Mouse (Mus musculus): ENCODE data around the gene St8sia1. TPM values are rescaled to one million over a fixed set of nuclear protein-coding genes. Genes with fewer than 3 reads are reported as not detected.

St8sia1 gene
- total RNA-seq, 1 experiment from 2014 or later: 0.50 TPM

DNA sequence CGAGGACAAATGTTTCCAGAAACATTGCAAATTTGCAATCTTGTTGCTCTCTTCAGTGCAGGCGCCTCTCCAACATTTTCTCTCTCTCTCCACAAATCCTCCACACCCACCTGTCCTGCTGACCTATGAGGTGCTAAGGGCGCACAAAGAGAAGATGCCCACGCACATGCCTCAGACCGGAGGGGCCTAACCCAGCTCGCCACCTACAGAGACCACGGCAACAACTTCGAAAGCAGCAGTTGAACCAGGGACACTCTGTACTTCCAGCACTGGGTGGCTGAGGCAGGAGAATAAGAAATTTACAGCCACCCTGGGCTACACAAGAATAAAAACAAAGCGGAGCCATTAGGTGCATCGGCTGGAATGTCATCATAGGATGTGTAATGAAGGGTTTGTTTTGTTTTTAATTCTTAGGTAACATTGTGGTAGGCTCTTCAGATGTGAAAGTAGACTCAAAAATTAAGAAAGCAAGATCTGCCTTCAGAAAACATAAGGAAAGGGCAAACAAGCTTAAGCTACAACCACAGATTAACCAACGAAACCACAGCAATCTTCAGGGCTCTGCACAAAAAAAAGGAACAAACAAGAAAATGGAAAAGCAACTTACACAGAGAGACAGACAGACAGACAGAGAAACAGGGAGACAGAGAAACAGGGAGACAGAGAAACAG lies 47.8 kb downstream of the St8sia1 start:
- ATAC-seq (replicated peaks; ENCODE audit: low read depth, poor library complexity, severe bottlenecking): peak; percentile 48

DNA sequence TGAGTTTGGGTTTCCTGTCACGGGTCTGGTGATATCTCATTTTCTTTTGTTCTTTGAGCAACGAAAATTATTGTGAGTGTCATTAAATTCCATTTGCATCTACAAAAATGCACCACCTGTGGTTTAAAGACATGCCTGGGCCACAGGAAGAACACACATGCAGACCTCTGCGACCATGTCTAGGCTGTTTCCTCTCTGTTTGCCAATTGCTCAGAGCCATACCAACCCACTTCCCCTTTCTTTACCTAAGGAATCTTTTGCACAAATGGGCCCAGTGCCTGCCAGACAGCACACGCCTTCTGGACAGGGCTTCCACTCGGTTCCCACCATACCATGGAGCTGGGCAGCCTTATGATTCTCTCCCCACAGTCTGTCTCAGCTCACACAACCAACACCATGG lies 48.8 kb downstream of the St8sia1 start:
- peak; percentile 81 for ATAC-seq (replicated peaks; ENCODE audit: low read depth, poor library complexity, severe bottlenecking)

DNA sequence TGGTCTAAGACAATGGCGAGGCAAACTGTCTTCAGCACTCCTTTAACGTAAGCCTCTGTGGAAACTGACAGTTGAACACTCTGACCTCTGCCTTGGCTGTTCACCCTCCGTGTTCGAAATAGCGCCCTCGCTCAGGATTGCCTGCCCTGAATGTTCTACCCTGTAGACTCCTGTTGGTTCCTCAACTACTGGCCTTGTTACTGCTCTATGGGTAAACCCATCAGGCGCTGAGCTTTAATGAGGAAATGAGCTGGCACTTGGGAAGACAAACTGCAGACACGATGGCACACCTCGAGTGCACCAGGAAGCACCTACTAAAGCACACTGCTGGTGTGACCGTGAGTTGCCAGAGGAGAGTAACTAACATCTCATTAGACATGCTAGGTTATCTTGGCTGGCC lies 49.6 kb downstream of the St8sia1 start:
- no peak for ATAC-seq (replicated peaks; ENCODE audit: low read depth, poor library complexity, severe bottlenecking)

DNA sequence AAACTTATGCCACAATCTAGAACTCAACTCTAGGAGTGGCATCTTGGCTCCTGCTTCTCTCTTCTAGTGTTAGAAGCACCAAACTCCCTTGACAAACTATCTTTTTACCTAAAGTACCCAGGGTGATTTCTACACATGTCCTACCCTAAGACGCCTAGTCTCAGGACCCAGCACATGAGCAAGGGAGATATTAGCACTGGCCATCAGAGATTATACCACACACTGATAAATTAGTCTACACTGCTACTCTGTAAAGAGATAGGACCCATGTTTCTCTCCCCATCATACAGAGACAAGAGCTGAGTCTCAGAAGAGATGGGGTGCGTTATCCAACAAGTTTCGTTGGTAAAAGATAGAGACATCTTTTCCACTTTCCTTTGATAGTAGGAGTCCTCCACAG lies 53.0 kb downstream of the St8sia1 start:
- ATAC-seq (replicated peaks; ENCODE audit: low read depth, poor library complexity, severe bottlenecking): no peak

DNA sequence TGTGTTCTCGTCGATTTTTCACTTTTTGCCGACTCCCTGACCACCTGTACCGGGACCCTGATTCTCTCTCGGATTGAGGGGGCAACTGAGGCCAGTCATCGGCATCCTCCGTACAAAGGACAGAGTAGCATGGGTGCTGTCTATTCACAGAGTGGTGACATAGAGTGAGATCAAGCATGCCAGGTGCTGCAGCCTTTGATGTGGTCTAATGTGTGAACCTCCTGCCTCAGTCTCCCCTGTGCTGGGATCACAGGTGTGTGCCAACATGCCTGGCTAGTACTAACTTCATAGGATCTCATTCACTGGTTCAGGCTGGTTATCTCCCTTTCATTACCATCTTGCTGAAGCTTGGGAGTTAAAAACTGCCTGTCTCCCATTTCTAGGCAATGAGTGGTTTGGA lies 53.5 kb downstream of the St8sia1 start:
- ATAC-seq (replicated peaks; ENCODE audit: low read depth, poor library complexity, severe bottlenecking): no peak

DNA sequence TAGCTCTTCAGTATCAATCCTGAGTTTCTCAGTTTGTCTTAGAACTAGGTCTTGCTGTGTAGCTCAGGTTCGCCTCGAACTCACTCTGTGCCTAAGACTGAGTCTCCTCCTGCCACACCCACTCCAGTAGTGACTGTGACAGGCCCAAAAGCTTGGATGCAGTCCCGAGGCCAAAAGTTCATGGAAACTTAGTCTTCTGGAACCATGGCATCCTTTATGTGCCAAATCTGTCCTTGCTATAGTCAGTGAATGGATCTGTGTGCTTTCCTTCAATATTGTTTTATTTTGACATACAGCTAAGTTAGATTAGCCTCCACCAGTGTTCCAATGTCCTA lies 54.5 kb downstream of the St8sia1 start:
- ATAC-seq (replicated peaks; ENCODE audit: low read depth, poor library complexity, severe bottlenecking): peak; percentile 5; the same call in 1 of the 2 replicates

DNA sequence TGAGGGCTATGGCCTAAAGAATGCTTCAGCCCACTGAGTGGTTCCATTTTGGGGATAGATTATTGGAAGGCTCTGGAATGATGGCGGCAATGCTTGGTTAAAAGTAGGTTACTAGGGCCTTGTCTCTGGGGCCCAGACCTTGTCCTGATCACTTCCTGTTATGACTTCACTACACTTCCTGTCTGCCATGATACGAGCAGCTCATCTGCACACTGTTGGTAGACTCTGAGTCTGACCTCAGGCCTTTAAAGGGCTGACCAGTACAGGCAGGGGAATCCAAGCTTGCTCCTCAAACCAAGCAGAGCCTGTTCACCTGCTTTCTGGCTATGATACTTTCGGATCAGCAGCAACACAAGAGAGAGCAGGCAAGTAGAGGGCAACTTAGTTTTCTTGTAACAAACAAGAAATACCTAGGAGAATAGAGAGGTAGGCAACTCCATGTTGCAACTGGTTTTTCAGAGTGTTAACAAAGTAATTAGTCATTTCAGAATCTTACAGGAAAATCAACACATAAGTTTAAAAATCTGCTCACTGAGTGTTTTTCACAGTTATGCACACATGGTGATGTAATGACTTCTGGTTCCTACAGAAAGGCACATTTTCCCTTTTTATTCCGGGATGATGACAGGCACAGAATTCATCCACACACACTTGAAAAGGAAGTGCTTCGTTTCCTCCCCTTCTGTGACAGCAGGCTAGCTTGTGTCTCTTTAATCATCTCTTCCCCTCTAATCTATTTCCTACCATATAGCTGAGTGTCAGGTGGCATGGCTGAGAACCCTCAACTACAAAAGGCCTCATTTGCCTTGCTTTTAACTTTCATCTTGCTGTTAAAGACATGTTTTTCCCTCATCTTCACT lies 55.1 kb downstream of the St8sia1 start:
- ATAC-seq (replicated peaks; ENCODE audit: low read depth, poor library complexity, severe bottlenecking): peak; percentile 72

DNA sequence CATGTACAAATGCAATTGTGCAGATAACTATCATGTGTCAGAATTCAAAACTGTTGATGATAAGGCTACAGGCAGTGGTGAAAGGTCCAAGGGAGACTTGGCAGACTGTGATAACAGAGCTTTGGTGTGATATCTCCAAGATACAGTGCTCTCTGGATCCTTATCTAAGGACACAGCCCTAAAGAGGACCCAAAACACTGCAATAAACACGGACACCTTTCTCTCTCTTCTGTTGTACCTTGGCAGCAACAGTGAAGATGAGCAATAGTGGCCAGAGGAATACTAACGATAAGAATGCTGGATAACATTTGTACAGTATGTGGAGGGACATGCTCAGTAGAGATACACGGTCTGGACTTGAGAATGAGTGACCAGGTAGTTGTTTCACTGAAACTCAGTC lies 55.8 kb downstream of the St8sia1 start:
- peak; percentile 7; the same call in 1 of the 2 replicates for ATAC-seq (replicated peaks; ENCODE audit: low read depth, poor library complexity, severe bottlenecking)

DNA sequence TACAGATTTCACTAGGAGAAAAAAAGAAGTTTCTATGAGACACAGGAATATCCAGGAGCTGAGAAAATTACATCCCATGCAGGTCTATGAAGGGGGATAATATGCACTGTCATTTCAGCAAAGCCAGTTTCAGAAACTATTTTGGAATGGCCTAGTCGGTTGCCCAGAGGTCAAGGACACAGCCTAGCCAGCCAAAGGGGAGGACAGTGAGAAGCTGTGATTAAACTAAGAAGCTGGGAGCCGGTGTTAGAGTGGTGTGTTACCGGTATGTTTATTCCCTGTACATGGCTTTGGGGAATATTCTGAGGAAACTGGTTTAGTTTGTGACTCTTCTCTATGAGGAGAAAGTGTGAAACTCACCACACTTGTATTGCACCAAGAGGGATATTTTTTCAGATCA lies 68.9 kb downstream of the St8sia1 start:
- no peak for ATAC-seq (replicated peaks; ENCODE audit: low read depth, poor library complexity, severe bottlenecking)

DNA sequence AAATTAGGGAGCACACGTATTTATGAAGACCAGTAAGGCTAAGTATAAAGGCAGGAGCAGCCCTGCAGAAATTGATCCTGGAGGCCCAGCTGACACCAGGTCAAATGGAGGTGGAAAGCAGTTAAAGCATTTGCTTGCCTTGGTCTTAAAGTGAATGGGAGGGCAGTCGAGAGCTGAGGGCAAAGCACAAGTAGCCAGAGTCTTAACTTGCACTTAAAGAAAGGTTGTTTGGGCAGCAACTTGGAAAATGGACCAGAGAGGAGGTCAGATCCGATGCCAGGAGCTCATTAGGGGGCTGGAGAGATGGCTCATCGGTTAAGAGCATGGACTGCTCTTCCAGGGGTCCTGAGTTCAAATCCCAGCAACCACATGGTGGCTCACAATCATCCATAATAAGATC lies 70.5 kb downstream of the St8sia1 start:
- no peak for ATAC-seq (replicated peaks; ENCODE audit: low read depth, poor library complexity, severe bottlenecking)

DNA sequence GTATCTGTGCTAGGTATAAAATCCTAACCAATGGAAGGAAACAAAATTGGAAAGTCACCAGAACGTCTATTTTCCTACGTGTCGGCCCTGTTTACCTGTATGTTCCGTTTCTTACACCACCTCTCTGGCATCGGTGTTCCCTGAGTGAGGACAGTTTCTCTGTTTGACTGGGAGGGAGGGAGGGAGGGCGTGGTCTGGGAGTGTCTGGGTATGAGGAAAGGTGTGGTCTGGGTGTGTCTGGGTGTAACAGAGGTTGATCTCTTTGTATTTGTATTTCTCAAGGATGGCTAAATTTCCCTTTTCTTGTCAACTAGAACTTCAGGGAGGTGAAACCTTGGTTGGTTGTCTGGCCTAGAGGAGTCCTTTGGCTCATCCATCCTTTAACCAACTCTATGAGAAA lies 73.9 kb downstream of the St8sia1 start:
- no peak for ATAC-seq (replicated peaks; ENCODE audit: low read depth, poor library complexity, severe bottlenecking)

DNA sequence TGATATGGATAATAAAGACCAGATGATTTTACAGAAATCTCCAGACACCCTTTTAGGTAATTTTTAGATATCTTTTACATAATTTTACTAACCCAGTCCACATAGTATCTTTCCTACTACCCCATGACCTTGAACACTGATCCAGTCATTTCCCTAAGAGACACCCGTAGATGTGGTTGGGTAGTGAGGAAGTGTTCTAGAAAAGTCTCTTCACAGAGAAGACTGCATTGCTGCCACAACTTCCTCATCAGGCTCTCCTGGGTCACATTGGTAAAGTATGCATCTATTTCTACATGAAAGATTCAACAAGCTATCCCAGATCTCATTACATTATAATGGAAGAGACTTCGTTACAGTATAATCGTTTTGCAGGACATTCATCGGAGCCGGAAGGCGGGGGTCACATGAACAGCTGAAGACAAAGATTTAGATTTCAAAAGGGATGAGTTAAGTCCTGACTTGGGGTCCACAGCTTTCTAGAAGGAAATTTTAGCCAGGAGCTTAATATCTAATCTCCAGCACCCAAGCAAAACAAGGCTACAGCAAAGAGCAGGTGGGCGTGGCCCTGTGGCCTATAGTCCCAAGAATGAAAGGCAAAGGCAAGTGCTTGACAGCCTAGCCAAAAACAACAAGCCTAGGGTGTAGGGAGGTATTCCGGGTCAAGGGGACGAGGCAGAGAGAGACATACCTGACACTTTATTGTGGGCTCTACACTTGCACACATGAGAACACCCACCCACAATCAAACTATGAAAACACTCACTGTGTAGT lies 75.1 kb downstream of the St8sia1 start:
- ATAC-seq (replicated peaks; ENCODE audit: low read depth, poor library complexity, severe bottlenecking): peak; percentile 63

DNA sequence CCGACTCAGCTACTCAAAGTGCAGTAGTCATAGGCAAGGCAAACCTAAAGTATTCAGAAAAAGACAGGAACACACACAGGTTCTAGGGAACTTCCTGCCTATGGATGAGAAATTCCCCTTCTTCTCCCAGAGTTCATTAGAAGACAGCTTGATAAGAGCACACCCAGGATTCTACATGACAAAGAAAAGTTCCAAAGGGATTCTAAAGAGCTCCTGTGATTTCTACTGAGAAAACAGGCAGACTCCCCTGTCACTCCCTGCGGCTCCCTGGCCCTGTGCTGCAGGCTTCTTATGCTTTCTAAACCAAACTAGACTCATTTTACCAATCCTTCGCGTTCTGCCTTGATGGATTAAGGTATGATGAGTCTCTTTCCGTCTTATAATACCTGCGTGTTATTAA lies 75.9 kb downstream of the St8sia1 start:
- ATAC-seq (replicated peaks; ENCODE audit: low read depth, poor library complexity, severe bottlenecking): no peak

DNA sequence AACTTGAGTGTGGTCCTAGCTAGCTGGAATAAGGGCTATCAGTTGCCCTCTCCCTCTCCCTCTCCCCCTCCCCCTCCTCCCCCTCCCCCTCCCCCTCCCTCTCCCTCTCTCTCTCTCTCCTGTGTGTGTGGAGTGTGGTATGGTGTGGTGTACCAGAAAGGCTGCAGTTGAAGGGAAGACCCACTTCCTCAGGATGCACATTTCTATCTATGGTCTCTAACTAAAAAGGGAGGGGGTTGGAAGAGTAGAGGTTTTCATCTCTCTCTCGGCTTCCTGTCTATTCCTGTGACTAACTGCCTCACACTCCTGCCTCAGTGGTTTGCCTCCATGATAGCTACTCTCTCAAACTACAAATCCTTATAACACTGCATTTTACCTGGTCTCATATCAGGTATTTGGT lies 76.9 kb downstream of the St8sia1 start:
- peak; percentile 69 for ATAC-seq (replicated peaks; ENCODE audit: low read depth, poor library complexity, severe bottlenecking)

DNA sequence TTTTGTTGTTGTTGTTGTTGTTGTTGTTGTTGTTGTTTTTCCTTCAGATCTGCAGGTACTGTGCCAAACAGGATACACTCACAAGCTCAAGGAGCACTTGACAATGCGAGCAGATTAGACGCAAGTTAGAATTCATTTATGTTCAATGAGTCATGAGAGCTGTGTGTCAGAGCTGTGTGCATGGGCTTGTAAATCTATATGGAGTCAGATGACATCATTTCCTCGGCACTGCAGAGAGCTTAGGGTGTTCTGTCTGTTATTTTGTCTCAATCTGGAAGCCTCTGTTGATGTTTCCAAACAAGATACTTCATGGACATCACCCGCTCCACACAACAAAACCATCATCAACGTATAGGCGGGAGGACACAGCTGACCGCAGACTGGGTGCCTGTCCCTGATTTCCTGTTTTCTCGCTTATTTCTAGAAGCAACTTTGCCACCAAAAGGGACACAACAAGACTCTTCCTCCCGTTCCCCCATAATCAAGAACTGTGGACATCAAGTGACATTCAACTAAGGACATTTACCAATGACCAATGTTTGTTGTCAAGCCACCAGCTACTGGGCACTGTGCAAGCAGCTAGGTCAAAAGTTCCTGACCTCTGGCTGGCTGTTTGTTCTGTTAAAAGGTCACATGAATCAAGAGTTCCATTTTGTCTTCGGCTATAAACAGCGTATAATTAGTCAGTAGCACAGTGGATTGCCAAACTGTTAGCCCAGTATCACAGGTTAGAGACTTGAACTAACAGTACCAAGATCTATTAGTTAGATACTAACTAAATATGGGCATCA lies 78.7 kb downstream of the St8sia1 start:
- no peak for ATAC-seq (replicated peaks; ENCODE audit: low read depth, poor library complexity, severe bottlenecking)

DNA sequence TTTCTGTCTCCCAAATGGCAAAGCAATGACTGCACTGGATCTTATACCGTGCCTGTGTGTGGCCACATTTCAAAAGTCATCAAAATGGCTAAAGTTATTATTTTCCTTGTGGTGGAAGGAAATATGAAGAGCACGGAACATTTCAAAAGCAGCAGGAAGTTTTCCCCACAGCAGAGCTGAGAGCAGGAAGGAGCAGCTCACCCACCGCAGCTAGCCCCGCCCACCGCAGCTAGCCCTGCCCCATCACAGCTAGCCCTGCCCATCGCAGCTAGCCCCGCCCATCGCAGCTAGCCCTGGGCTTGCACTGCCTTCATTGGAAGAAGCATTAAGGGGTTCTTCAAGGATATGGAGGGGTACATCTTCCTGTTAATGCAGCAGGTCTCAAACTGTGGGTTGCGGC lies 80.1 kb downstream of the St8sia1 start:
- ATAC-seq (replicated peaks; ENCODE audit: low read depth, poor library complexity, severe bottlenecking): peak; percentile 67

DNA sequence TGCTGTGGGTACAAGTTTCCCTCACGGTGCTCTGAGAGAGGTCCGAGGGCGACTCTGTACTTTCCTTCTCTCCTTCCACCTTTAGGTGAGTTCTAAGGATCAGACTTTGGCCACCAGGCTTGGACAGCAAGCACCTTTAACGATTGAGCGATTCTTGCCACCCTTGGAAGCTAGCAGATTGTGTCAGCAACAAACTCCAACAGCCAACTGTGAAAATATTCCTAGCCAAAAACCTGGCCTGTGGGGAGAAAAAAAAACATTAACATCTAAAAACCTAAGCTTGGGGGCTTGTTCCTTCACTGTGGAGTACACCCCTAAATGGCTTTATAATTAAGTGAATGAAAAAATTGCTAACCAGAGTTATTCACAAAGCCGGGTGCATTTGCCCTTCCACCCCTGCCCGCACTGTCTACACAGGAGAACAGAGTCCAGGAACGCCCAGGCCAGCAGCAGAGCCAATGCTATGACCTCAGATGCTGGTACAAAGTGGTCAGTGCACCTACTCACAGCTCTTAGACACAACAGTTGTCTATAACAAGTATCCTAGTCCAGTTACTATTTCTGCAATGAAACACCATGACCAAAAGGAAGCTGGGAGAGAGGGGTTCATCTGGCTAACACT lies 83.3 kb downstream of the St8sia1 start:
- ATAC-seq (replicated peaks; ENCODE audit: low read depth, poor library complexity, severe bottlenecking): no peak

DNA sequence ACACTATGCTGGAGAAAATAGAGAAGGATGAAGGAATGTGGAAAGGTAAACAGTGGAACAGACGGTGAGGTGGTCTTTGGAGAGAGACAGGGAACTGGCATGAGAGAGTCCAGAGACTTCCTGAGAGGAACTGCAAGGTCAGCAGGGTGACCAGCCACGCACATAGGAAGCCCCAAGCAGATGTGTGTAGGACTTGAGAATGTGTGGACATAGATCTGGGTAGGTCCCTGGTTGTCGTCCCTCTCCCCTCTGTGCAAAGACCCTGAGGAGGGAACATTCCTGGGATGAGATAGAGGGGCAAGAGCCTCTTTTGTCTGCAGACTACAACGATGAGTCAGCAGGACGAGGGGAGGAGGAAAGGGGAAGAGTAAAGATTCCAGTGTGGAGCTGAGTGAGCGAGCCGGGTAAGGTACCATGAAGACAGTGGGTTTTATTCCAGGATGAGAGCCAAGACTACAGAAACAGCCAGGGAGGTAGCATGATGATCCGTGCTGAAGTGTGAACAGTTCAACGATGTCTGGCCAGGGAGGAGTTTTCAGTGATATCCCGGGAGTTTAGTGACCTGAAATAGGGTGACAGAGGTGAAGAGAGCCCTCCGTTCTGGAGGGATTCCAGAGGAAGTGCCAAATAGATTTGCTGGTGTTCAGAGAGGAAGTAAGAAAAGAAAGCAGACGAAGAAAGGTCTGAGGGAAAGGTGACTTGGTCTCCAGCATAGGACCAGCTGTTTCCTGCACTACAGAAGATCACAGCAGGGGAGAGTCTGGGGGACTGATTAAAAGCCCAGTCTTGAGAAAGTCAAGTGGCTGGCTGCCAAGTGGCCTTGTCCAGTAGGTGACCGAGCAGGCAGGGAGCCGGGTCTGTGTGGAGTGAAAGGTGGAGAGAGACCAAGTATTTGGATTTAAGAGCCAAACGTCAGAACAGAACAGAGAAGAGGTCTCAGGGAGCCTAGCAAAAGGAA lies 85.2 kb downstream of the St8sia1 start:
- ATAC-seq (replicated peaks; ENCODE audit: low read depth, poor library complexity, severe bottlenecking): peak; percentile 38

DNA sequence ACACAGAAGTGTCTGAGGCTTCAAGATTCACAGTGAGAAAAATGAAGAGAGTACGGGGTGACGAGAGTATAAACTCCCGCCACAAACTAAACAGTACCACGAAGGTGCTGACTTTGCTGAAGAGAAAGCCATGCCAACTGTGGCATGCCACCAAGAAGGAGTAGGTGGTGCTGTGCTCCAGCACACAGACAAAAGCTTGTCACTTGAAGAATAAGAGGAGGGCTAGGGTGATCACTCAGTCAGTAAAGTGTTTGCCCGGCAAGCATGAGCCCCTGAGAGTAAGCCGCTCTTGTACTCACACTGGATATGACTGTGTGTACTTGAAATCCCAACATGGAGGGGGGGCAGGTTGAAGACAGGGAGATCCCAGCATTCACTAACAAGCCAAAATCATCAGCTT lies 87.0 kb downstream of the St8sia1 start:
- no peak for ATAC-seq (replicated peaks; ENCODE audit: low read depth, poor library complexity, severe bottlenecking)
